In genomic region chr17:29465405-29466010, GRCm38 (mm10) we compare ENCODE assay signal across 11 mouse cellular contexts. TPM values are rescaled to one million over a fixed set of nuclear protein-coding genes. Genes with fewer than 3 reads are reported as not detected.
A peak's percentile ranks its signal among the peaks of the same experiment; 100 is the strongest.
DNase-seq lines count a peak whose midpoint lies in the region; ATAC-seq and TF ChIP-seq lines count a peak whose summit lies in the region.
"Had no signal": no experiment of that assay in that cellular context is flagged by ENCODE, and none has a peak within 500 bp of the region (broad histone marks: within the 10 kb centered on the region; RNA-seq: fewer than 3 reads in every experiment).

No protein-coding gene starts in this region.

- H3K9ac ChIP-seq in heart, embryonic 12.5 days, result no peak overlapping the region
- H3K9ac ChIP-seq in ES-Bruce4 (ENCODE audit: low read depth, poor library complexity, severe bottlenecking), result peak overlapping the region; percentile 60
- H3K9ac ChIP-seq in kidney, postnatal 0 days (ENCODE audit: low read depth, low read length), result no peak overlapping the region

- no peak for ATAC-seq in heart, embryonic 12.5 days (ENCODE audit: insufficient number of reproducible peaks, low FRiP score)
- no peak for ATAC-seq in kidney, postnatal 0 days (replicated peaks; ENCODE audit: low FRiP score, low read depth)
- ATAC-seq: hindbrain, postnatal 0 days had no signal

- 20% methylated on average over 9 of the region's 9 CpGs for WGBS in heart, embryonic 12.5 days
- 26% methylated on average over 9 of the region's 9 CpGs for WGBS in kidney, postnatal 0 days

- no peak overlapping the region for H3K4me3 ChIP-seq in heart, embryonic 12.5 days
- no peak overlapping the region for H3K4me3 ChIP-seq in ES-Bruce4 (ENCODE audit: low read depth, low read length)
- no peak overlapping the region for H3K4me3 ChIP-seq in kidney, postnatal 0 days (replicated peaks; ENCODE audit: low read depth, low read length)
- H3K4me3 ChIP-seq: megakaryocyte, embryonic 14.5 days had no signal

- no peak overlapping the region for H3K4me2 ChIP-seq in heart, embryonic 12.5 days
- H3K4me2 ChIP-seq in kidney, postnatal 0 days (ENCODE audit: low read length), result no peak overlapping the region

- no peak for DNase-seq in heart, adult 18-20 months
- peak; percentile 73 for DNase-seq in embryo, embryonic 9.5 days (ENCODE audit: extremely low spot score)
- peak; percentile 78 for DNase-seq in kidney, postnatal 0 days (ENCODE audit: low spot score)
- no peak for DNase-seq in spleen, postnatal 4 days (ENCODE audit: low spot score in 2 of 2)
- no peak for DNase-seq in frontal cortex, postnatal 36 days (ENCODE audit: low spot score in 2 of 2)
- DNase-seq in frontal cortex, postnatal 25 days (ENCODE audit: low spot score in 2 of 2), result no peak
- DNase-seq: cerebellum, adult 8-10 months had no signal

- H3K36me3 ChIP-seq in heart, embryonic 12.5 days, result no peaks in the 10 kb centered on the region
- H3K36me3 ChIP-seq in ES-Bruce4 (ENCODE audit: control insufficient read depth, insufficient read depth, low read length, poor library complexity, severe bottlenecking), result no peaks in the 10 kb centered on the region
- no peaks in the 10 kb centered on the region for H3K36me3 ChIP-seq in kidney, postnatal 0 days (ENCODE audit: insufficient read depth, low read length)

- 0 out of 2 replicates have a peak overlapping the region, but pooled peaks have one; percentile 28 for H3K27ac ChIP-seq in heart, embryonic 12.5 days (ENCODE audit: poor library complexity, severe bottlenecking)
- peak overlapping the region; percentile 97 for H3K27ac ChIP-seq in ES-Bruce4 (ENCODE audit: insufficient read depth, low read length)
- peak overlapping the region; percentile 47 for H3K27ac ChIP-seq in kidney, postnatal 0 days
- H3K27ac ChIP-seq: hindbrain, postnatal 0 days had no signal

- TF ChIP-seq CTCF in ES-Bruce4 (IDR thresholded peaks at IDR 0.05; ENCODE audit: low read depth, low read length), result no peak
- no peak for TF ChIP-seq CTCF in kidney, postnatal 0 days (IDR thresholded peaks at IDR 0.05; ENCODE audit: low read depth)

- TF ChIP-seq POLR2A in ES-Bruce4 (IDR thresholded peaks at IDR 0.05; ENCODE audit: insufficient read depth, low read length), result no peak

- peak; percentile 86 for TF ChIP-seq EP300 in ES-Bruce4 (IDR thresholded peaks at IDR 0.05; ENCODE audit: insufficient read depth, low read depth, low read length)

- no peaks in the 10 kb centered on the region for H3K9me3 ChIP-seq in heart, embryonic 12.5 days (replicated peaks)
- H3K9me3 ChIP-seq in ES-Bruce4 (replicated peaks; ENCODE audit: control insufficient read depth, insufficient read depth, low read length, poor library complexity, severe bottlenecking), result no peaks in the 10 kb centered on the region
- no peaks in the 10 kb centered on the region for H3K9me3 ChIP-seq in kidney, postnatal 0 days (replicated peaks; ENCODE audit: low read length)
- H3K9me3 ChIP-seq: megakaryocyte, embryonic 14.5 days had no signal

- peaks cover 60% of the 10 kb centered on the region for H3K4me1 ChIP-seq in heart, embryonic 12.5 days (replicated peaks)
- H3K4me1 ChIP-seq in ES-Bruce4 (ENCODE audit: control insufficient read depth, insufficient read depth, low read length), result peaks cover 7% of the 10 kb centered on the region
- H3K4me1 ChIP-seq in kidney, postnatal 0 days (replicated peaks; ENCODE audit: insufficient read depth, low read length), result peaks cover 28% of the 10 kb centered on the region

- H3K27me3 ChIP-seq in heart, embryonic 12.5 days (replicated peaks), result no peaks in the 10 kb centered on the region
- no peaks in the 10 kb centered on the region for H3K27me3 ChIP-seq in ES-Bruce4 (ENCODE audit: control insufficient read depth, insufficient read depth, low read length, poor library complexity, severe bottlenecking)
- H3K27me3 ChIP-seq in kidney, postnatal 0 days (ENCODE audit: insufficient read depth, low read length), result no peaks in the 10 kb centered on the region

RNA-seq across cellular contexts. Expression of gene Pim1, which starts 25.0 kb away (rescaled TPM):
- 25.1 and 27.0 TPM in 2 replicates for polyA plus RNA-seq in heart, embryonic 12.5 days (2016; fragmentation: Nextera tagmentation; extraction: Ambion mirVana)
- total RNA-seq in heart, adult 18-20 months (2021), result 10 to 100 TPM; 12.7 to 21.2 TPM
- polyA plus RNA-seq in ES-Bruce4 (2011; ENCODE audit: insufficient read depth, insufficient read length, low read depth, missing spikeins), result 348 and 350 TPM in 2 replicates
- 21.3 and 21.6 TPM in 2 replicates for polyA plus RNA-seq in kidney, postnatal 0 days (2015; fragmentation: Nextera tagmentation; extraction: Ambion mirVana)

Comparison
In these comparisons a context has a peak if more than half of its experiments do, and no peak if none do; other contexts are left out.
1. H3K27ac ChIP-seq: peak in every context shown above with its lines; median percentile 97 in ES-Bruce4; 47 in kidney, postnatal 0 days; 28 in heart, embryonic 12.5 days.
2. DNase-seq: peak in embryo, embryonic 9.5 days (single experiment) and kidney, postnatal 0 days (single experiment); none in heart, adult 18-20 months (0 of 2), spleen, postnatal 4 days (0 of 2), frontal cortex, postnatal 36 days (0 of 2) and frontal cortex, postnatal 25 days (0 of 2).
3. RNA of gene Pim1, which starts 25.0 kb away (polyA plus RNA-seq): 348 to 350 TPM in ES-Bruce4; 25.1 to 27.0 TPM in heart, embryonic 12.5 days and 21.3 to 21.6 TPM in kidney, postnatal 0 days; every median in the first group is over 10 times any median in the second.